In genomic region chrX:85776544-85777087, GRCm38 (mm10) we compare ENCODE assay signal across 8 mouse cellular contexts. TPM values are rescaled to one million over a fixed set of nuclear protein-coding genes. Genes with fewer than 3 reads are reported as not detected.
DNase-seq lines count a peak whose midpoint lies in the region; ATAC-seq and TF ChIP-seq lines count a peak whose summit lies in the region.

Gene Gk, minus strand, starts transcription at chrX:85776819.

- H3K79me2 ChIP-seq in MEL (ENCODE audit: control insufficient read depth, insufficient read depth, low read length, poor library complexity): peaks cover 7% of the 10 kb centered on the region

- peak; percentile 97 for ATAC-seq in forebrain, postnatal 0 days
- peak; percentile 99 for ATAC-seq in lung, embryonic 15.5 days (ENCODE audit: borderline replicate concordance, extremely low read depth, low FRiP score, low TSS enrichment)

- peaks cover 0 to 8% of the 10 kb centered on the region in 2 experiments; a peak in 2 of 4 replicates for H3K36me3 ChIP-seq in MEL (ENCODE audit: control insufficient read depth in 1 of 2, insufficient read depth in 2 of 2, low read length in 2 of 2)
- no peaks in the 10 kb centered on the region for H3K36me3 ChIP-seq in forebrain, postnatal 0 days (ENCODE audit: insufficient read depth)
- H3K36me3 ChIP-seq in lung, embryonic 15.5 days: no peaks in the 10 kb centered on the region

- peak within 1 kb of the TSS; percentile 52 for H3K4me2 ChIP-seq in forebrain, postnatal 0 days (ENCODE audit: low read depth)
- H3K4me2 ChIP-seq in lung, embryonic 15.5 days: peak within 1 kb of the TSS; percentile 65

- WGBS in cerebellum, adult 2 months: 12% methylated on average over 23 of the region's 45 CpGs
- 24% methylated on average over 41 of the region's 45 CpGs for WGBS in forebrain, postnatal 0 days
- WGBS in lung, embryonic 15.5 days: 12% methylated on average over 28 of the region's 45 CpGs

- TF ChIP-seq POLR2A in MEL (IDR thresholded peaks at IDR 0.05; ENCODE audit: control insufficient read depth in 1 of 2, insufficient read depth in 1 of 2, low read depth in 1 of 2, low read length in 2 of 2, poor library complexity in 1 of 2): peak in 1 of 2 experiments; percentile 65; a peak in 1 of 4 replicates
- peak; percentile 38 for TF ChIP-seq POLR2A in cerebellum, adult 2 months (IDR thresholded peaks at IDR 0.05; ENCODE audit: borderline replicate concordance, insufficient read depth, low read length)

- peak; percentile 94 for DNase-seq in MEL (ENCODE audit: low read depth, low spot score)
- peak; percentile 97 to 98 for DNase-seq in cerebellum, adult 2 months
- peak; percentile 94 for DNase-seq in forebrain, postnatal 0 days
- peak; percentile 97 for DNase-seq in heart, postnatal 4 days
- peak; percentile 96 to 98 for DNase-seq in layer of hippocampus, adult 8-10 months (ENCODE audit: low spot score in 2 of 2)
- peak; percentile 95 for DNase-seq in ovary, adult 18-20 months (ENCODE audit: low spot score)
- DNase-seq in thymus, postnatal 0 days (ENCODE audit: low spot score): peak; percentile 94

- H3K9ac ChIP-seq in MEL (ENCODE audit: control insufficient read depth, low read depth, low read length, poor library complexity, severe bottlenecking): peak within 1 kb of the TSS; percentile 88
- peak within 1 kb of the TSS; percentile 62 for H3K9ac ChIP-seq in forebrain, postnatal 0 days
- peak within 1 kb of the TSS; percentile 56 for H3K9ac ChIP-seq in lung, embryonic 15.5 days

- no peak for TF ChIP-seq RAD21 in MEL (IDR thresholded peaks at IDR 0.05; ENCODE audit: low read depth, low read length)

- TF ChIP-seq CTCF in MEL (IDR thresholded peaks at IDR 0.05 in 2 of 3, conservative IDR thresholded peaks at IDR 0.05 in 1 of 3; ENCODE audit: control insufficient read depth in 1 of 3, insufficient read depth in 1 of 3, low read depth in 2 of 3, low read length in 3 of 3, poor library complexity in 1 of 3, severe bottlenecking in 1 of 3): no peak
- TF ChIP-seq CTCF in cerebellum, adult 2 months (IDR thresholded peaks at IDR 0.05; ENCODE audit: borderline replicate concordance, insufficient read depth, low read depth, low read length): no peak
- 0 out of 2 replicates have a peak, but pooled peaks have one; percentile 2 for TF ChIP-seq CTCF in forebrain, postnatal 0 days (IDR thresholded peaks at IDR 0.05; ENCODE audit: low read depth)

- no peak for TF ChIP-seq EP300 in MEL (IDR thresholded peaks at IDR 0.05; ENCODE audit: low read depth in 1 of 2, low read length in 2 of 2)

- no peaks in the 10 kb centered on the region for H3K9me3 ChIP-seq in MEL (replicated peaks; ENCODE audit: insufficient read depth, low read length)
- no peaks in the 10 kb centered on the region for H3K9me3 ChIP-seq in forebrain, postnatal 0 days (ENCODE audit: low read length)
- H3K9me3 ChIP-seq in lung, embryonic 15.5 days: no peaks in the 10 kb centered on the region

- no peaks in the 10 kb centered on the region for H3K27me3 ChIP-seq in MEL (ENCODE audit: control insufficient read depth in 1 of 2, insufficient read depth in 2 of 2, low read length in 2 of 2)
- no peaks in the 10 kb centered on the region for H3K27me3 ChIP-seq in cerebellum, adult 2 months (ENCODE audit: control insufficient read depth, insufficient read depth, low read length)
- H3K27me3 ChIP-seq in forebrain, postnatal 0 days (ENCODE audit: insufficient read depth, low read length): no peaks in the 10 kb centered on the region
- H3K27me3 ChIP-seq in lung, embryonic 15.5 days: no peaks in the 10 kb centered on the region

- H3K4me3 ChIP-seq in MEL (ENCODE audit: control insufficient read depth in 1 of 2, insufficient read depth in 1 of 2, low read depth in 2 of 2, low read length in 2 of 2): peak within 1 kb of the TSS; percentile 66 to 68
- H3K4me3 ChIP-seq in cerebellum, adult 2 months (replicated peaks; ENCODE audit: insufficient read depth, low read depth, low read length): peak within 1 kb of the TSS; percentile 94
- peak within 1 kb of the TSS; percentile 48 for H3K4me3 ChIP-seq in forebrain, postnatal 0 days (ENCODE audit: low read depth, low read length)
- H3K4me3 ChIP-seq in lung, embryonic 15.5 days: peak within 1 kb of the TSS; percentile 57

- no peaks in the 10 kb centered on the region; a peak in 1 of 4 replicates for H3K4me1 ChIP-seq in MEL (ENCODE audit: control insufficient read depth in 1 of 2, insufficient read depth in 2 of 2, low read length in 2 of 2)
- no peaks in the 10 kb centered on the region for H3K4me1 ChIP-seq in cerebellum, adult 2 months (ENCODE audit: control insufficient read depth, insufficient read depth, low read length)
- no peaks in the 10 kb centered on the region for H3K4me1 ChIP-seq in forebrain, postnatal 0 days (ENCODE audit: insufficient read depth)
- no peaks in the 10 kb centered on the region for H3K4me1 ChIP-seq in lung, embryonic 15.5 days

- peak within 1 kb of the TSS; percentile 99 for H3K27ac ChIP-seq in MEL (ENCODE audit: control insufficient read depth, low read depth, low read length)
- peak within 1 kb of the TSS; percentile 81 for H3K27ac ChIP-seq in cerebellum, adult 2 months (ENCODE audit: insufficient read depth, low read length)
- H3K27ac ChIP-seq in forebrain, postnatal 0 days (ENCODE audit: low read depth, low read length): peak within 1 kb of the TSS; percentile 83
- peak within 1 kb of the TSS; percentile 92 for H3K27ac ChIP-seq in lung, embryonic 15.5 days

TF ChIP-seq in MEL, 35 proteins besides CTCF, POLR2A, EP300 and RAD21:
- TF ChIP-seq ZC3H11A (IDR thresholded peaks at IDR 0.05; ENCODE audit: low read depth, low read length) (no peak), POLR2AphosphoS2 (IDR thresholded peaks at IDR 0.05; ENCODE audit: low read length) (peak; percentile 53; the same call in 1 of the 2 replicates), ETS1 (IDR thresholded peaks at IDR 0.05; ENCODE audit: low read depth, low read length) (no peak), CHD1 (IDR thresholded peaks at IDR 0.05; ENCODE audit: low read depth, low read length) (no peak), KAT2A (conservative IDR thresholded peaks at IDR 0.05; ENCODE audit: low read depth, low read length) (no peak), MAX (IDR thresholded peaks at IDR 0.05; ENCODE audit: low read length) (peak; percentile 54; the same call in 1 of the 2 replicates), UBTF (IDR thresholded peaks at IDR 0.05; ENCODE audit: borderline replicate concordance, insufficient read depth, low read depth, low read length) (no peak), ZKSCAN1 (IDR thresholded peaks at IDR 0.05; ENCODE audit: low read depth, low read length) (no peak), E2F4 (IDR thresholded peaks at IDR 0.05; ENCODE audit: borderline replicate concordance, low read depth, low read length) (no peak), NELFE (IDR thresholded peaks at IDR 0.05; ENCODE audit: low read depth, low read length) (peak; percentile 28), SMC3 (IDR thresholded peaks at IDR 0.05; ENCODE audit: low read depth, low read length) (no peak), USF2 (IDR thresholded peaks at IDR 0.05; ENCODE audit: borderline replicate concordance in 1 of 2, insufficient read depth in 1 of 2, low read depth in 1 of 2, low read length in 2 of 2) (peak in 1 of 2 experiments; percentile 63; a peak in 1 of 4 replicates), POLR2AphosphoS5 (IDR thresholded peaks at IDR 0.05; ENCODE audit: borderline replicate concordance, low read depth, low read length) (no peak), SIN3A (IDR thresholded peaks at IDR 0.05; ENCODE audit: low read length) (no peak), CHD2 (IDR thresholded peaks at IDR 0.05; ENCODE audit: low read length) (no peak), USF1 (IDR thresholded peaks at IDR 0.05; ENCODE audit: low read depth, low read length) (peak; percentile 95)

RNA-seq across cellular contexts. Expression of gene Gk, which starts in this region (rescaled TPM):
- total RNA-seq in MEL (2012; rRNA removed): 7.8 and 10.8 TPM in 2 replicates
- 10 to 100 TPM in 1 of 2 experiments, not detected in 1; 13.2 TPM for polyA plus RNA-seq in MEL (2012; ENCODE audit: insufficient read depth in 1 of 2, insufficient read length in 2 of 2, low read depth in 1 of 2, low replicate concordance in 2 of 2, missing spikeins in 1 of 2)
- 15.0 and 15.6 TPM in 2 replicates for polyA plus RNA-seq in cerebellum, adult 2 months (2012; rRNA removed)
- 12.1 and 17.0 TPM in 2 replicates for total RNA-seq in forebrain, postnatal 0 days (2014; rRNA removed)
- polyA plus RNA-seq in forebrain, postnatal 0 days (2015; fragmentation: Nextera tagmentation; extraction: Ambion mirVana): 6.6 and 8.9 TPM in 2 replicates
- 10 to 100 TPM; 42.8 to 49.3 TPM for total RNA-seq in heart, postnatal 4 days (2021)
- 10 to 100 TPM; 27.9 to 32.4 (median 31.2) TPM for total RNA-seq in layer of hippocampus, adult 8-10 months (2022)
- 12.8 and 14.2 TPM in 2 replicates for polyA plus RNA-seq in lung, embryonic 15.5 days (2015; fragmentation: Nextera tagmentation; extraction: Ambion mirVana)
- 8.3 and 9.3 TPM in 2 replicates for polyA plus RNA-seq in thymus, postnatal 0 days (2015; fragmentation: Nextera tagmentation; extraction: Ambion mirVana)

Comparison
In these comparisons a context has a peak if more than half of its experiments do, and no peak if none do; other contexts are left out.
1. Peak in every context shown above with its lines: DNase-seq, ATAC-seq, H3K4me3 ChIP-seq and H3K27ac ChIP-seq.